28 mouse cellular contexts compared by ENCODE assay signal in the genomic region with DNA sequence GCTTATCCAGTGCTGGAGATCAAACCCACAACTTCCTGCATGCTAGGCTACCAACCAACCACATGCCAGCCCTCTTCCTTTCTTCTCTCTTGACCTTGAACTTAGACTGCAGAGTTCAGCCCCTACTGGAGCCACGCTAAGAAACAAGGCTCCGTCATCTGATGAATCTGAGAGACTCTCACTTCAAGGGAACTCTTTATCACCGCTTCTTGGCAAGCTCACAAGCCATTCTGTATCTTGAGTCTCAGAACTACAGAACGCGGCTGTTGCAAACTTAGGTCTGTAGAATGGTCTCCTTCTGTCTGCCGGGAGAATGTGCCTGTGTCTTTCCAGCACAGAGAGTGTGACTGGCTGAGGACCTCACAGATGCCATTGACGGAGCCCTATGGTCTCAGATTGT.
DNase-seq lines count a peak whose midpoint lies in the region; ATAC-seq and TF ChIP-seq lines count a peak whose summit lies in the region.
"Had no signal": no experiment of that assay in that cellular context is flagged by ENCODE, and none has a peak within 500 bp of the region (broad histone marks: within the 10 kb centered on the region; RNA-seq: fewer than 3 reads in every experiment).

No protein-coding gene starts in this region.

- H3K36me3 ChIP-seq in kidney, postnatal 0 days (ENCODE audit: insufficient read depth, low read length), result no peaks in the 10 kb centered on the region
- no peaks in the 10 kb centered on the region for H3K36me3 ChIP-seq in midbrain, embryonic 11.5 days (ENCODE audit: control insufficient read depth, insufficient read depth, low read length)
- H3K36me3 ChIP-seq in midbrain, embryonic 14.5 days (ENCODE audit: control insufficient read depth, insufficient read depth, low read length), result no peaks in the 10 kb centered on the region
- H3K36me3 ChIP-seq: G1E; heart, embryonic 12.5 days; heart, embryonic 15.5 days had no signal

- no peak for ATAC-seq in kidney, postnatal 0 days (replicated peaks; ENCODE audit: low FRiP score, low read depth)
- no peak for ATAC-seq in midbrain, embryonic 11.5 days (ENCODE audit: low FRiP score)
- ATAC-seq in midbrain, embryonic 14.5 days (ENCODE audit: low FRiP score, low TSS enrichment), result no peak
- ATAC-seq: forebrain, embryonic 13.5 days; forebrain, embryonic 16.5 days; hindbrain, embryonic 16.5 days; Patski had no signal

- H3K9ac ChIP-seq in kidney, postnatal 0 days (ENCODE audit: low read depth, low read length), result no peak overlapping the region
- no peak overlapping the region for H3K9ac ChIP-seq in midbrain, embryonic 11.5 days (ENCODE audit: low read length)
- no peak overlapping the region for H3K9ac ChIP-seq in midbrain, embryonic 14.5 days (replicated peaks; ENCODE audit: low read length)
- H3K9ac ChIP-seq: forebrain, embryonic 13.5 days; heart, embryonic 12.5 days; heart, embryonic 15.5 days; hindbrain, embryonic 13.5 days had no signal

- no peak for TF ChIP-seq CTCF in kidney, postnatal 0 days (IDR thresholded peaks at IDR 0.05; ENCODE audit: low read depth)

- H3K9me3 ChIP-seq in kidney, postnatal 0 days (replicated peaks; ENCODE audit: low read length), result no peaks in the 10 kb centered on the region
- no peaks in the 10 kb centered on the region for H3K9me3 ChIP-seq in midbrain, embryonic 11.5 days (ENCODE audit: control insufficient read depth, low read length)
- H3K9me3 ChIP-seq in midbrain, embryonic 14.5 days (ENCODE audit: control insufficient read depth, low read length), result peaks cover 8% of the 10 kb centered on the region

- no peak overlapping the region for H3K4me2 ChIP-seq in kidney, postnatal 0 days (ENCODE audit: low read length)
- H3K4me2 ChIP-seq in midbrain, embryonic 11.5 days, result no peak overlapping the region
- no peak overlapping the region for H3K4me2 ChIP-seq in midbrain, embryonic 14.5 days (ENCODE audit: low read length)
- H3K4me2 ChIP-seq: forebrain, embryonic 13.5 days; heart, embryonic 12.5 days; heart, embryonic 15.5 days; hindbrain, embryonic 13.5 days had no signal

- H3K4me1 ChIP-seq in kidney, postnatal 0 days (replicated peaks; ENCODE audit: insufficient read depth, low read length), result no peaks in the 10 kb centered on the region
- no peaks in the 10 kb centered on the region for H3K4me1 ChIP-seq in midbrain, embryonic 11.5 days (ENCODE audit: control insufficient read depth, insufficient read depth, low read length)
- H3K4me1 ChIP-seq in midbrain, embryonic 14.5 days (ENCODE audit: control insufficient read depth, insufficient read depth, low read length), result peaks cover 9% of the 10 kb centered on the region

- DNase-seq in kidney, postnatal 0 days (ENCODE audit: low spot score), result peak; percentile 37
- DNase-seq in kidney, postnatal 36 days, result no peak
- peak; percentile 19 for DNase-seq in midbrain, embryonic 11.5 days (ENCODE audit: low spot score, missing footprints)
- DNase-seq in midbrain, embryonic 14.5 days, result no peak
- peak; percentile 35 for DNase-seq in brain, adult 2 months (ENCODE audit: low read depth, low spot score)
- DNase-seq in layer of hippocampus, postnatal 36 days, result no peak
- DNase-seq: adrenal gland, postnatal 10 days; adrenal gland, postnatal 36 days; B cell, adult 2 months; cerebellum, adult 11 months; cerebellum, adult 2 months; cerebellum, adult 9-11 months; cerebellum, postnatal 25 days; gastrocnemius, postnatal 25 days; heart, adult 18-20 months; heart, postnatal 10 days; heart, postnatal 36 days had no signal

- H3K27ac ChIP-seq in kidney, postnatal 0 days, result no peak overlapping the region
- H3K27ac ChIP-seq in midbrain, embryonic 11.5 days (ENCODE audit: low read depth, low read length), result no peak overlapping the region
- no peak overlapping the region for H3K27ac ChIP-seq in midbrain, embryonic 14.5 days (replicated peaks; ENCODE audit: low read depth, low read length)
- H3K27ac ChIP-seq: forebrain, embryonic 10.5 days; forebrain, embryonic 13.5 days; heart, embryonic 15.5 days; hindbrain, embryonic 10.5 days; hindbrain, embryonic 13.5 days had no signal

- no peak overlapping the region for H3K4me3 ChIP-seq in kidney, postnatal 0 days (replicated peaks; ENCODE audit: low read depth, low read length)
- no peak overlapping the region for H3K4me3 ChIP-seq in midbrain, embryonic 11.5 days (ENCODE audit: low read depth, low read length)
- H3K4me3 ChIP-seq in midbrain, embryonic 14.5 days (replicated peaks; ENCODE audit: low read depth, low read length), result no peak overlapping the region
- H3K4me3 ChIP-seq: forebrain, embryonic 10.5 days; forebrain, embryonic 13.5 days; heart, embryonic 12.5 days; heart, embryonic 15.5 days; hindbrain, embryonic 10.5 days; hindbrain, embryonic 13.5 days had no signal

- 63% methylated on average over 7 of the region's 7 CpGs for WGBS in kidney, postnatal 0 days
- 91% methylated on average over 7 of the region's 7 CpGs for WGBS in midbrain, embryonic 11.5 days
- WGBS in midbrain, embryonic 14.5 days, result 91% methylated on average over 7 of the region's 7 CpGs

- H3K27me3 ChIP-seq in kidney, postnatal 0 days (ENCODE audit: insufficient read depth, low read length), result no peaks in the 10 kb centered on the region
- H3K27me3 ChIP-seq in midbrain, embryonic 11.5 days (ENCODE audit: control insufficient read depth, insufficient read depth, low read length), result no peaks in the 10 kb centered on the region
- H3K27me3 ChIP-seq in midbrain, embryonic 14.5 days (ENCODE audit: control insufficient read depth, insufficient read depth, low read length), result no peaks in the 10 kb centered on the region
- H3K27me3 ChIP-seq: CH12.LX; forebrain, embryonic 13.5 days; heart, embryonic 12.5 days; hindbrain, embryonic 13.5 days had no signal

Comparison
In these comparisons a context has a peak if more than half of its experiments do, and no peak if none do; other contexts are left out.
1. DNase-seq: peak in kidney, postnatal 0 days (single experiment), midbrain, embryonic 11.5 days (single experiment) and brain, adult 2 months (single experiment); none in kidney, postnatal 36 days (0 of 2), midbrain, embryonic 14.5 days (single experiment) and layer of hippocampus, postnatal 36 days (0 of 2).